Mouse (Mus musculus) midbrain, embryonic 15.5 days (tissue): ENCODE results near the gene Prkn. TPM values are rescaled to one million over a fixed set of nuclear protein-coding genes. Genes with fewer than 3 reads are reported as not detected.

ENCODE experiments used
- ATAC-seq: fragments of 200-750 bp; cut with Nextera tagmentation; replicated peaks from 2 replicates; pipeline ENCODE4 v1.8.0; 2017; ENCODE audit warnings: moderate TSS enrichment
- H3K27ac ChIP-seq: fragments of 300-500 bp; sonication (generic); 2 replicates; pipeline ENCODE4 v1.5.1; 2015; ENCODE audit warnings: mild to moderate bottlenecking, inconsistent platforms
- H3K27me3 ChIP-seq: fragments of 300-500 bp; sonication (generic); replicated peaks from 2 replicates; pipeline ENCODE4 v1.6.1; 2015; ENCODE audit warnings: inconsistent platforms
- H3K36me3 ChIP-seq: fragments of 300-500 bp; sonication (generic); replicated peaks from 2 replicates; pipeline ENCODE4 v1.6.1; 2015; ENCODE audit warnings: inconsistent platforms
- H3K4me1 ChIP-seq: fragments of 300-500 bp; sonication (generic); 2 replicates; pipeline ENCODE4 v1.6.1; 2015; ENCODE audit warnings: inconsistent platforms
- H3K4me2 ChIP-seq: fragments of 300-500 bp; sonication (generic); 2 replicates; pipeline ENCODE4 v1.6.1; 2015; ENCODE audit warnings: inconsistent platforms, mild to moderate bottlenecking, moderate library complexity
- H3K4me3 ChIP-seq: fragments of 300-500 bp; sonication (generic); 2 replicates; pipeline ENCODE4 v1.5.1; 2015; ENCODE audit warnings: mild to moderate bottlenecking, inconsistent platforms
- H3K9ac ChIP-seq: fragments of 300-500 bp; sonication (generic); 2 replicates; pipeline ENCODE4 v1.6.1; 2015; ENCODE audit warnings: mild to moderate bottlenecking, inconsistent platforms
- H3K9me3 ChIP-seq: fragments of 300-500 bp; sonication (generic); 2 replicates; pipeline ENCODE4 v1.6.1; 2016; ENCODE audit warnings: inconsistent platforms
- WGBS: fragments of 180-500 bp; shearing (Covaris S2); methylation state at CpG from one replicate; pipeline ENCODE4 v1.1.7; 2015; ENCODE audit warnings: mixed read lengths; 5-methylcytosine and 5-hydroxymethylcytosine counted together
- polyA plus RNA-seq: library from polyadenylated mRNA; unstranded; fragments of >200 nt; fragmentation: Nextera tagmentation; extraction: Ambion mirVana; gene quantifications from 2 replicates; pipeline ENCODE4 v1.2.1, GENCODE M21; 2015

The Prkn gene
- polyA plus RNA-seq, 1 experiment from 2014 or later: 4.8 TPM

- H3K9me3 ChIP-seq: no peaks in the 10 kb centered on the region
- H3K9ac ChIP-seq: no peak overlapping the region
- H3K4me1 ChIP-seq: peaks cover 13% of the 10 kb centered on the region
- no peak overlapping the region for H3K27ac ChIP-seq
- ATAC-seq: no peak
- H3K4me3 ChIP-seq: no peak overlapping the region
- no peaks in the 10 kb centered on the region for H3K36me3 ChIP-seq
- no peak overlapping the region for H3K4me2 ChIP-seq
- 88% methylated on average over 6 of the region's 6 CpGs for WGBS
- H3K27me3 ChIP-seq: no peaks in the 10 kb centered on the region
Measured at GRCm38 (mm10) chr17:11089361-11089760, 249.2 kb downstream of the Prkn start.

- no peak overlapping the region for H3K4me3 ChIP-seq
- no peaks in the 10 kb centered on the region for H3K27me3 ChIP-seq
- no peak overlapping the region for H3K9ac ChIP-seq
- peaks cover 9% of the 10 kb centered on the region for H3K4me1 ChIP-seq
- no peaks in the 10 kb centered on the region for H3K36me3 ChIP-seq
- H3K9me3 ChIP-seq: no peaks in the 10 kb centered on the region
- ATAC-seq: no peak
- peak overlapping the region; percentile 23; the same call in 1 of the 2 replicates for H3K27ac ChIP-seq
- 17% methylated on average over 6 of the region's 6 CpGs for WGBS
- H3K4me2 ChIP-seq: no peak overlapping the region
Measured at GRCm38 (mm10) chr17:11092900-11093299, 252.7 kb downstream of the Prkn start.

- WGBS: 34% methylated on average over 3 of the region's 3 CpGs
- H3K9me3 ChIP-seq: no peaks in the 10 kb centered on the region
- no peak for ATAC-seq
- no peak overlapping the region for H3K4me2 ChIP-seq
- H3K4me3 ChIP-seq: no peak overlapping the region
- no peaks in the 10 kb centered on the region for H3K36me3 ChIP-seq
- peaks cover 7% of the 10 kb centered on the region for H3K4me1 ChIP-seq
- H3K27ac ChIP-seq: peak overlapping the region; percentile 23; the same call in 1 of the 2 replicates
- no peaks in the 10 kb centered on the region for H3K27me3 ChIP-seq
- H3K9ac ChIP-seq: no peak overlapping the region
Measured at GRCm38 (mm10) chr17:11093321-11093720, 253.1 kb downstream of the Prkn start.

GRCm38 (mm10) chr17:11107007-11107406, 266.8 kb downstream of the Prkn start:
- Histone ChIP-seq H3K27ac (no peak overlapping the region), H3K36me3 (no peaks in the 10 kb centered on the region), H3K9ac (no peak overlapping the region), H3K4me1 (no peaks in the 10 kb centered on the region), H3K27me3 (no peaks in the 10 kb centered on the region), H3K4me3 (no peak overlapping the region), H3K9me3 (no peaks in the 10 kb centered on the region), H3K4me2 (no peak overlapping the region)
- no peak for ATAC-seq
- WGBS: 89% methylated on average over 3 of the region's 3 CpGs

- Histone ChIP-seq H3K4me3 (no peak overlapping the region), H3K36me3 (no peaks in the 10 kb centered on the region), H3K9me3 (no peaks in the 10 kb centered on the region), H3K4me1 (no peaks in the 10 kb centered on the region), H3K9ac (no peak overlapping the region), H3K27ac (no peak overlapping the region), H3K4me2 (no peak overlapping the region), H3K27me3 (no peaks in the 10 kb centered on the region)
- ATAC-seq: no peak
- WGBS: 39% methylated on average over 2 of the region's 2 CpGs
Measured at GRCm38 (mm10) chr17:11107916-11108315, 267.7 kb downstream of the Prkn start.

- no peak overlapping the region for H3K4me2 ChIP-seq
- 84% methylated on average over 10 of the region's 10 CpGs for WGBS
- H3K36me3 ChIP-seq: no peaks in the 10 kb centered on the region
- no peak overlapping the region for H3K4me3 ChIP-seq
- no peak for ATAC-seq
- no peak overlapping the region for H3K9ac ChIP-seq
- H3K4me1 ChIP-seq: no peaks in the 10 kb centered on the region
- no peaks in the 10 kb centered on the region for H3K9me3 ChIP-seq
- no peaks in the 10 kb centered on the region for H3K27me3 ChIP-seq
- no peak overlapping the region for H3K27ac ChIP-seq
Measured at GRCm38 (mm10) chr17:11117508-11117907, 277.3 kb downstream of the Prkn start.

- Histone ChIP-seq H3K4me1 (no peaks in the 10 kb centered on the region), H3K9ac (no peak overlapping the region), H3K9me3 (no peaks in the 10 kb centered on the region), H3K27ac (no peak overlapping the region), H3K36me3 (no peaks in the 10 kb centered on the region), H3K27me3 (no peaks in the 10 kb centered on the region), H3K4me2 (no peak overlapping the region), H3K4me3 (no peak overlapping the region)
- 77% methylated on average over 7 of the region's 7 CpGs for WGBS
- no peak for ATAC-seq
Measured at GRCm38 (mm10) chr17:11124048-11124447, 283.9 kb downstream of the Prkn start.

GRCm38 (mm10) chr17:11127217-11127616, 287.0 kb downstream of the Prkn start:
- Histone ChIP-seq H3K4me3 (no peak overlapping the region), H3K36me3 (no peaks in the 10 kb centered on the region), H3K27ac (no peak overlapping the region), H3K9ac (no peak overlapping the region), H3K4me1 (no peaks in the 10 kb centered on the region), H3K9me3 (no peaks in the 10 kb centered on the region), H3K27me3 (no peaks in the 10 kb centered on the region), H3K4me2 (no peak overlapping the region)
- WGBS: 59% methylated on average over 1 of the region's 1 CpGs
- no peak for ATAC-seq

GRCm38 (mm10) chr17:11130919-11131318, 290.7 kb downstream of the Prkn start:
- H3K4me3 ChIP-seq: no peak overlapping the region
- H3K27ac ChIP-seq: no peak overlapping the region
- H3K27me3 ChIP-seq: no peaks in the 10 kb centered on the region
- ATAC-seq: no peak
- 47% methylated on average over 4 of the region's 4 CpGs for WGBS
- no peaks in the 10 kb centered on the region for H3K9me3 ChIP-seq
- H3K4me2 ChIP-seq: no peak overlapping the region
- no peaks in the 10 kb centered on the region for H3K36me3 ChIP-seq
- H3K4me1 ChIP-seq: no peaks in the 10 kb centered on the region
- no peak overlapping the region for H3K9ac ChIP-seq

GRCm38 (mm10) chr17:11142321-11142720, 302.1 kb downstream of the Prkn start:
- ATAC-seq: no peak
- Histone ChIP-seq H3K27me3 (no peaks in the 10 kb centered on the region), H3K9me3 (no peaks in the 10 kb centered on the region), H3K4me1 (peaks cover 4% of the 10 kb centered on the region), H3K4me2 (no peak overlapping the region), H3K9ac (no peak overlapping the region), H3K27ac (peak overlapping the region; percentile 35; the same call in 1 of the 2 replicates), H3K4me3 (no peak overlapping the region), H3K36me3 (no peaks in the 10 kb centered on the region)
- 57% methylated on average over 5 of the region's 5 CpGs for WGBS

- 86% methylated on average over 3 of the region's 3 CpGs for WGBS
- ATAC-seq: no peak
Measured at GRCm38 (mm10) chr17:11156119-11156518, 315.9 kb downstream of the Prkn start.

GRCm38 (mm10) chr17:11157536-11157935, 317.4 kb downstream of the Prkn start:
- no peaks in the 10 kb centered on the region for H3K27me3 ChIP-seq
- H3K27ac ChIP-seq: no peak overlapping the region
- no peaks in the 10 kb centered on the region for H3K36me3 ChIP-seq
- peaks cover 6% of the 10 kb centered on the region for H3K4me1 ChIP-seq
- no peak overlapping the region for H3K4me3 ChIP-seq
- H3K9ac ChIP-seq: no peak overlapping the region
- ATAC-seq: no peak
- no peaks in the 10 kb centered on the region for H3K9me3 ChIP-seq
- H3K4me2 ChIP-seq: no peak overlapping the region
- WGBS: 73% methylated on average over 7 of the region's 7 CpGs

More at GRCm38 (mm10) chr17:11156119-11156518, 315.9 kb downstream of the Prkn start:
- H3K4me1 ChIP-seq: peaks cover 6% of the 10 kb centered on the region
- H3K4me2 ChIP-seq: no peak overlapping the region
- H3K36me3 ChIP-seq: no peaks in the 10 kb centered on the region
- H3K9ac ChIP-seq: no peak overlapping the region
- H3K27ac ChIP-seq: no peak overlapping the region
- no peaks in the 10 kb centered on the region for H3K9me3 ChIP-seq
- H3K4me3 ChIP-seq: no peak overlapping the region
- no peaks in the 10 kb centered on the region for H3K27me3 ChIP-seq

GRCm38 (mm10) chr17:11161436-11161835, 321.3 kb downstream of the Prkn start:
- WGBS: 67% methylated on average over 1 of the region's 1 CpGs
- Histone ChIP-seq H3K4me2 (no peak overlapping the region), H3K27me3 (no peaks in the 10 kb centered on the region), H3K27ac (no peak overlapping the region), H3K36me3 (no peaks in the 10 kb centered on the region), H3K9me3 (no peaks in the 10 kb centered on the region), H3K9ac (no peak overlapping the region), H3K4me1 (peaks cover 6% of the 10 kb centered on the region), H3K4me3 (no peak overlapping the region)
- no peak for ATAC-seq
